Mouse (Mus musculus) brain, adult 10 weeks (tissue): ENCODE data around the gene Arel1. TPM values are rescaled to one million over a fixed set of nuclear protein-coding genes. Genes with fewer than 3 reads are reported as not detected.

Experiments used
- polyA plus RNA-seq: library from polyadenylated mRNA; stranded (reverse); fragments of 350-450 nt; fragmentation: Illumina TruSeq; extraction: RNeasy Lipid Tissue Mini Kit (QIAGEN cat#74804); gene quantifications from one replicate; pipeline ENCODE4 v1.2.3, GENCODE M21; 2015; ENCODE audit warnings: low read depth, low replicate concordance

The Arel1 gene
- polyA plus RNA-seq: 70.1 TPM

DNA sequence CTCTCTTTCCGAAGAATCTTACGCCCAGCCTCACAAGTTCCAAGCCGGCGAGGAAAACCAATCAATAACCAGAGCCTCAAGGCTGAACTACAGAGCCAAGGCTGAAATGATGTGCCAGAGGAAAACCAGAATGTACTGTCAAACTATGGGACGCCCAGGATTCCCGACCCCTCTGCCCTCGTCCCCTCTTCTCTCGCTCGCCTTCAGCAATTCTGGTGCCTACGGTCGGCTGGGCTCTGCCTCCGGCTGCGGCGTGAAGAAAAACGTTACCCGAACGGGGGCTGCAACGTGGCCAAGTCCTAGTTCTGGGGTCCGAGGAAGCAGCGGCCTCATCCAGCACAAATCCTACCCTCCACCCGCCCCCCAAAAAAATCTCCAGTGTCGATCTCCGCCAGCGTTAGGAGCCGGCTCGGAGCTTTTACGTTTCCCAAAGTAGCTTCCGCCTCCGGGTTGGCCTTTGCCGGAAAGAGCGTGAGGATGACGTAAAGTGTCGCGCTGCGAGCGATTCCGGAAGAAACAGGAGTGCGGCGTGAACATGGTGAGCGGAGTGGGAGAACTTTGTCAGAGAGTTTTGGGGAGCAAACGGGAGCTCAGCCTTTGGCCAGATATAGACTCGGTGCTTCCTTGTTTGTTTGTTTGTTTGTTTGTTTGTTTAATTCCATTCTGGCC, at the start of gene Arel1, which contains the start of gene Fcf1:
TSS of gene Arel1 (minus strand) at position 473 of the 669 bp plus-strand sequence.
TSS of gene Fcf1 (plus strand) at position 470 of the 669 bp plus-strand sequence.

DNA sequence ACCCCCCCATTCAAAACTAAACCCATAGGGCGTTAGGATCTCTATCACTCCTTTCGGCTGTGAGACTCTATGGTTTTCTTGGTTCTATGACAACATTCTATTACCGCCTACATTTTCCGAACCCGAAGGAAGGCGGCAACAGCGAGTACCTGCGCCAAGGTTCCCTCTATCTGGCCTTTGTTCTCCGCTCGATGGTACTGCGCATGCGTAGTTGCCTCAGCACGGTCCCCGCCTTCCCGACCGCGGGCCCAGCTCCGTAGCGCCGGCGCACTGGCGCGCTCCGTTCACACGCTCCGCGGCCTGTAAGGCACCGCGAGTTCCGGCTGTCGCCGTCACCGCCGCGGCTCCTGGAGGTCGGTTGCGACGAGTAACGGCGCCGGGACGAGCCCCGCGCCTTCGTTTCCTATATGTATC, 25.4 kb upstream of the Arel1 start, which contains the start of gene Ylpm1:
TSS of gene Ylpm1 (plus strand) at position 239 of the 414 bp plus-strand sequence.

DNA sequence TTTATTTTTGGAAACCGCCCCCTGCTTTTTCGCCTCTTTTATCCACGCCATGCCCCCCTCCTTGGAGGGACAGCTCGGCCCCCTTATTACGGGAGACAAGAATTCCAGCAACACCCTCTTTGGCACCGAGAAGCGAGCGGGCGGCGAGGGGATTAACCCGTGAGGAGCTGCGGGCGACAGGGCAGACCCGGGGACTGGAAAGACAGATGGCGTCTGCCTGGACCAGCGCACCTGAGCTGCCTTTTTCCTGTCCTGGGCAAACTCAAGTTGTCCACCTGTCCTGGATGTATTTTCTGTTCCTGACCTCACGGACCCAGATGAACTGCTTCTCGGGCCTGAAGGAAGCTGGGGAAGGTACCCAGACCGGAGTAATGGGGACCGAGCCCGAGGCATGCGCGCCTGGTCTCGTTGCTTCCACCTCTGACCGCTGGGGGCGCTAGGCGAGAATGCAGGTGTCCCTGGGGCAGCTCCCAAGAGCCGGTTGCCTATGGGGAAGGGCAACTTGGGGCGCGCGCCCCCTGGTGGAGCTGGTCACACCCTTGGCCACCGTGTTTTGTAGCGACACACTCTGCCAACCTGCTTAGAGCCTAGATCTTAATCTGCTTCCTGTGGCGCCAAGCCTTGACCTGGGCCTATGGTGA, 94.1 kb downstream of the Arel1 start, which contains the start of gene Ltbp2:
TSS of gene Ltbp2 (minus strand) at position 52 of the 641 bp plus-strand sequence.

Other genes starting within 250 kb of the Arel1 start
- gene Npc2, start 197.7 kb downstream of the Arel1 start, polyA plus RNA-seq: 56.7 TPM
- gene Isca2, start 197.6 kb downstream of the Arel1 start, polyA plus RNA-seq: 129 TPM
- gene Ltbp2, start 94.4 kb downstream of the Arel1 start, polyA plus RNA-seq: 0.34 TPM
- gene Fcf1, start within 50 bp of the Arel1 start, polyA plus RNA-seq: 57.0 TPM
- gene Ylpm1, start 25.4 kb upstream of the Arel1 start, polyA plus RNA-seq: 67.7 TPM
- gene Prox2, start 139.9 kb upstream of the Arel1 start, polyA plus RNA-seq: 1.4 TPM
- gene Dlst, start 139.9 kb upstream of the Arel1 start, polyA plus RNA-seq: 147 TPM
- 24.5 TPM for gene Rps6kl1, start 180.4 kb upstream of the Arel1 start, polyA plus RNA-seq
- 4.8 TPM for gene Pgf, start 206.9 kb upstream of the Arel1 start, polyA plus RNA-seq
- gene Eif2b2, start 248.6 kb upstream of the Arel1 start, polyA plus RNA-seq: 64.8 TPM